Mouse (Mus musculus) olfactory bulb, adult 2 months (tissue): ENCODE data around the gene Rspry1.

Experiments used
- CTCF ChIP-seq: fragments of 200-500 bp; IDR thresholded peaks from 2 replicates; pipeline ENCODE4 v1.5.1; 2012; ENCODE audit warnings: low read depth, mild to moderate bottlenecking, low read length, moderate library complexity; ENCODE audit not compliant: insufficient read depth
- POLR2A ChIP-seq: fragments of 200-500 bp; IDR thresholded peaks from 2 replicates; pipeline ENCODE4 v1.6.1; 2012; ENCODE audit warnings: mild to moderate bottlenecking, low read depth, low read length, moderate library complexity; ENCODE audit not compliant: insufficient read depth

DNA sequence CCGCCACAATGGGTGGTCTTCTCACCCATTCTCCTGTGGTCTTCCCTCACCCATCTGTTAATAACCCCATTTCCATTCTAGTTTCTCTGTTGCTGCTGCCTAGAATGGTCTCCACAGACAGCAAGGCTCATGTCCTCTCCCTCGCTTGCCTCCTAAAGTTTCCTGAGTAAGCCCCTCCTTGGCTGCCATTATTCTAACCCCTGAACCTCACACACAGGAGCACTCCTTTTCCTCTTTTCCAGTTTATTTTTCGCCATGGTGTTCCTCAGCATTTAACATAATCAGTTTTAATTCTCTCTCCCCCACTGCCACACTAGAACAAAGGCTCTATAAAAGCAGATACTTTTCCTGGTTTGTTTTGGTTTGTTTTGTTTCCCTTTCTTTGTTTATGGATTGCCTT lies 51.2 kb downstream of the Rspry1 start:
- TF ChIP-seq POLR2A (no peak), CTCF (no peak)
